Comparison of ENCODE assay signal across 17 mouse cellular contexts in genomic region chr1:158852836-158853567, GRCm38 (mm10).
DNase-seq lines count a peak whose midpoint lies in the region; ATAC-seq lines count a peak whose summit lies in the region.
"Had no signal": no experiment of that assay in that cellular context is flagged by ENCODE, and none has a peak within 500 bp of the region (broad histone marks: within the 10 kb centered on the region; RNA-seq: fewer than 3 reads in every experiment).

No protein-coding gene starts in this region.

- H3K36me3 ChIP-seq in hindbrain, embryonic 16.5 days (ENCODE audit: control insufficient read depth, insufficient read depth, low read length), result no peaks in the 10 kb centered on the region
- H3K36me3 ChIP-seq: embryonic facial prominence, embryonic 15.5 days; forebrain, embryonic 15.5 days; limb, embryonic 12.5 days; midbrain, embryonic 15.5 days had no signal

- no peak for ATAC-seq in hindbrain, embryonic 16.5 days
- ATAC-seq: forebrain, embryonic 15.5 days; midbrain, embryonic 15.5 days had no signal

- no peak overlapping the region for H3K27ac ChIP-seq in hindbrain, embryonic 16.5 days (ENCODE audit: low read depth, low read length)
- H3K27ac ChIP-seq: embryonic facial prominence, embryonic 15.5 days; forebrain, embryonic 15.5 days; limb, embryonic 12.5 days; liver, embryonic 14.5 days; midbrain, embryonic 15.5 days had no signal

- 87% methylated on average over 14 of the region's 14 CpGs for WGBS in hindbrain, embryonic 16.5 days

- peak; percentile 11 for DNase-seq in heart, adult 8-10 months (ENCODE audit: low spot score)
- DNase-seq in heart, postnatal 36 days, result no peak
- DNase-seq in right cerebral cortex, postnatal 25 days, result peak; percentile 6
- no peak for DNase-seq in right cerebral cortex, postnatal 10 days (ENCODE audit: low spot score in 2 of 2)
- DNase-seq in brain, adult 2 months (ENCODE audit: low read depth, low spot score), result peak; percentile 47
- DNase-seq in skeletal muscle tissue, adult 2 months (ENCODE audit: low read depth, low spot score), result peak; percentile 51
- DNase-seq: adrenal gland, adult 8-10 months; cerebellum, adult 8-10 months; heart, postnatal 14 days; kidney, adult 9 months; kidney, postnatal 4 days had no signal

- intact Hi-C loops in heart, postnatal 36 days (cut with DNase I), result loop anchor here (5.0 kb wide), 1 partner anchor 181 kb away; no protein-coding TSS in a partner anchor

- H3K4me1 ChIP-seq in hindbrain, embryonic 16.5 days (ENCODE audit: control insufficient read depth, insufficient read depth, low read depth, low read length), result no peaks in the 10 kb centered on the region
- H3K4me1 ChIP-seq: embryonic facial prominence, embryonic 15.5 days; forebrain, embryonic 15.5 days; midbrain, embryonic 15.5 days had no signal

- no peak overlapping the region for H3K4me3 ChIP-seq in hindbrain, embryonic 16.5 days (ENCODE audit: low read length)
- H3K4me3 ChIP-seq: embryonic facial prominence, embryonic 15.5 days; forebrain, embryonic 15.5 days; limb, embryonic 12.5 days; midbrain, embryonic 15.5 days had no signal

- H3K9me3 ChIP-seq in hindbrain, embryonic 16.5 days (ENCODE audit: control insufficient read depth, low read length), result no peaks in the 10 kb centered on the region
- H3K9me3 ChIP-seq: embryonic facial prominence, embryonic 15.5 days; forebrain, embryonic 15.5 days; limb, embryonic 12.5 days; midbrain, embryonic 15.5 days had no signal

- H3K9ac ChIP-seq in hindbrain, embryonic 16.5 days (ENCODE audit: low read depth, low read length), result no peak overlapping the region
- H3K9ac ChIP-seq: embryonic facial prominence, embryonic 15.5 days; forebrain, embryonic 15.5 days; limb, embryonic 12.5 days; liver, embryonic 14.5 days; midbrain, embryonic 15.5 days had no signal

- H3K27me3 ChIP-seq in hindbrain, embryonic 16.5 days (replicated peaks; ENCODE audit: control insufficient read depth, insufficient read depth, low read length), result no peaks in the 10 kb centered on the region
- H3K27me3 ChIP-seq: embryonic facial prominence, embryonic 15.5 days; forebrain, embryonic 15.5 days; limb, embryonic 12.5 days; midbrain, embryonic 15.5 days had no signal

- no peak overlapping the region for H3K4me2 ChIP-seq in hindbrain, embryonic 16.5 days (ENCODE audit: low read length)
- H3K4me2 ChIP-seq: embryonic facial prominence, embryonic 15.5 days; forebrain, embryonic 15.5 days; limb, embryonic 12.5 days; midbrain, embryonic 15.5 days had no signal

Comparison
In these comparisons a context has a peak if more than half of its experiments do, and no peak if none do; other contexts are left out.
1. DNase-seq: peak in heart, adult 8-10 months (single experiment), right cerebral cortex, postnatal 25 days (single experiment), brain, adult 2 months (single experiment) and skeletal muscle tissue, adult 2 months (single experiment); none in heart, postnatal 36 days (0 of 2) and right cerebral cortex, postnatal 10 days (0 of 2).